Mouse (Mus musculus) olfactory bulb, adult 2 months (tissue): ENCODE results near the gene Cblb. TPM values are rescaled to one million over a fixed set of nuclear protein-coding genes. Genes with fewer than 3 reads are reported as not detected.

ENCODE experiments used
- H3K27ac ChIP-seq: fragments of 200-500 bp; 2 replicates; pipeline ENCODE4 v1.5.1; 2012; ENCODE audit warnings: low read depth, low read length; ENCODE audit not compliant: insufficient read depth
- H3K4me1 ChIP-seq: fragments of 200-500 bp; 2 replicates; pipeline ENCODE4 v1.6.1; 2012; ENCODE audit warnings: low read length; ENCODE audit not compliant: control insufficient read depth, insufficient read depth
- H3K4me3 ChIP-seq: fragments of 200-500 bp; 2 replicates; pipeline ENCODE4 v1.5.1; 2012; ENCODE audit warnings: mild to moderate bottlenecking, low read depth, low read length, moderate library complexity; ENCODE audit not compliant: insufficient read depth
- CTCF ChIP-seq: fragments of 200-500 bp; IDR thresholded peaks from 2 replicates; pipeline ENCODE4 v1.5.1; 2012; ENCODE audit warnings: low read depth, mild to moderate bottlenecking, low read length, moderate library complexity; ENCODE audit not compliant: insufficient read depth
- POLR2A ChIP-seq: fragments of 200-500 bp; IDR thresholded peaks from 2 replicates; pipeline ENCODE4 v1.6.1; 2012; ENCODE audit warnings: mild to moderate bottlenecking, low read depth, low read length, moderate library complexity; ENCODE audit not compliant: insufficient read depth
- WGBS: fragments of 180-500 bp; shearing (Covaris S2); methylation state at CpG from one replicate; pipeline ENCODE4 v1.1.7; 2018; 5-methylcytosine and 5-hydroxymethylcytosine counted together
- polyA plus RNA-seq: library from polyadenylated mRNA; stranded (reverse); fragments of >200 nt; gene quantifications from 2 replicates; pipeline ENCODE4 v1.2.4, GENCODE M21; 2012; ENCODE audit warnings: low replicate concordance; ENCODE audit not compliant: missing spikeins, insufficient read depth, insufficient read length

The Cblb gene
- polyA plus RNA-seq, 1 experiment = not detected

- no peak for TF ChIP-seq POLR2A
- H3K27ac ChIP-seq = no peak overlapping the region
- WGBS = 91% methylated on average over 11 of the region's 11 CpGs
- no peak overlapping the region for H3K4me3 ChIP-seq
- no peaks in the 10 kb centered on the region for H3K4me1 ChIP-seq
These were observed 101.9 kb downstream of the Cblb start for GRCm38 (mm10) chr16:52132808-52133490.

DNA sequence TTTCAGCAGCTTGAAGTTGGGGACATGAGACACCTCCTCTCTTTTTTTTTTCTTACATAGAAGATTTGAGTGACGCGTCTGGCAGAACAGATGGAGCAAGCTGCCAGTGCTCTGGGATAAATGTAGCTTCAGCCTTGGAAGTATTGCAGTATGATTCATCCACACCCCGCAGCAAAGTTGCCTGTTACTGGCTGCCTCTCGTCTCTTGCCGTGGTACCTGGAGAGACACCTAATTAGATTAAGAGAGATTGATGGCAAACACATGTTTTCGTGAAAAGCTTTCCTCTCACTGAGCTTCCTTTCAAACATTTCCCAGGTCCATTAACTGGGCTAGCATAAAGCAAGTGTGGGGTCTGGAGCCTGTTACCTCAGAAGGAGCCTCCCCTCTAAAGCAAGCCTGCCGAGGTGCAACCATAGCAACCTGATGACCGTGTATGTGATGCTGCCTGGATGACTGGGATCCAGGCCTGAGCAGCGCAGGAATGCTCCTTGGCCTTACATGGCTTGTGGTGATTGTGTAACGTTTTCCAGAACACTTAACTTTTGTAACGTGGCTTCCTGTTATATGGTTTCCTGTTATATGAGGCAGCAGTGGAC, 103.7 kb downstream of the Cblb start:
- WGBS = 62% methylated on average over 11 of the region's 11 CpGs
- H3K27ac ChIP-seq = no peak overlapping the region
- TF ChIP-seq CTCF (no peak), POLR2A (no peak)
- no peak overlapping the region for H3K4me3 ChIP-seq
- no peaks in the 10 kb centered on the region for H3K4me1 ChIP-seq

- 89% methylated on average over 9 of the region's 9 CpGs for WGBS
- Histone ChIP-seq H3K4me1 (no peaks in the 10 kb centered on the region), H3K27ac (no peak overlapping the region), H3K4me3 (no peak overlapping the region)
- TF ChIP-seq POLR2A (no peak), CTCF (no peak)
These were observed 104.8 kb downstream of the Cblb start for GRCm38 (mm10) chr16:52135689-52136390.

DNA sequence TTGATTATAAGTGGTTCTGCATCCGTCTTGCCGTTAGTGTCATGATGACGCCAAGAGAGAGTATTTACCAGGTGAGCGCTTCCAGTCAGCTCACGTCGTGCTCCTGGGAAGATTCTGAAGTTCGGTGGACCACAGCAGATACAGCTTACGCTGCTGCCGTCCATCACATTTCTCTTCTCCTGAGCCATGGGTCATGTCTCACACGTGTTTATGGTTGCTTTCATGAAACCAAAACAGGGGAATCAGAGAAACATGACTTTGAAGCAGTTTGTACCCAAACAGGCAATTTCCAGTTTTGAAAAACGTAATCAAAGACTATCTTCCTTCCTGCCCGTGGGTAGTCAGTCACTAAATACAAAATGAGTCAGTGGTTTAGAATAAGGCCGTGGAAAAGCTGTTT, 112.1 kb downstream of the Cblb start:
- Histone ChIP-seq H3K4me3 (no peak overlapping the region), H3K4me1 (no peaks in the 10 kb centered on the region), H3K27ac (no peak overlapping the region)
- WGBS = 92% methylated on average over 13 of the region's 13 CpGs
- TF ChIP-seq POLR2A (no peak), CTCF (no peak)

GRCm38 (mm10) chr16:52143818-52144217, 112.8 kb downstream of the Cblb start:
- WGBS = 98% methylated on average over 3 of the region's 3 CpGs

DNA sequence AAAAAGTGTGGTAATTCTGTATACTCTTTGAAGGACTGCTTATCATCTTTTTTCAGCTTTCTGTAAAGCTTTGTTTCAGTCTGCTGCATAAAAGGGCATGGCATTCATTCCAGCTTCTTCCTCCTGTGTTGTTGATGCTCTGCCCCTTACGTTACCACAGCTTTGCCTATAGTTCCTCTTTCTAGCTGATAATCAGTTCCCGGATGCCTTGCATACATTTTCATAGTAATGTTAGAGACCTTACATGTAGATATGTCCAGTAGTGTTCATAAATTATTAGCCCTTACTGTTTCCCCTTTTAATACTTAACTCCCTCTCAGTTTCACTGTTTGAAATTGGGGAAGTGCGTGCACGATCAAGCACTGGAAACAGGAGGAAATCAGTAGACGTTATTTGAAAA, 113.8 kb downstream of the Cblb start:
- 95% methylated on average over 5 of the region's 5 CpGs for WGBS

More at GRCm38 (mm10) chr16:52143818-52144217, 112.8 kb downstream of the Cblb start:
- no peaks in the 10 kb centered on the region for H3K4me1 ChIP-seq
- H3K27ac ChIP-seq = no peak overlapping the region
- no peak overlapping the region for H3K4me3 ChIP-seq
- no peak for TF ChIP-seq POLR2A
- TF ChIP-seq CTCF = no peak

GRCm38 (mm10) chr16:52145552-52145951, 114.5 kb downstream of the Cblb start:
- TF ChIP-seq CTCF (no peak), POLR2A (no peak)
- 97% methylated on average over 4 of the region's 4 CpGs for WGBS
- H3K4me3 ChIP-seq = no peak overlapping the region
- H3K27ac ChIP-seq = no peak overlapping the region
- no peaks in the 10 kb centered on the region for H3K4me1 ChIP-seq

More for the DNA sequence above, 113.8 kb downstream of the Cblb start:
- no peak overlapping the region for H3K4me3 ChIP-seq
- no peaks in the 10 kb centered on the region for H3K4me1 ChIP-seq
- TF ChIP-seq CTCF (no peak), POLR2A (no peak)
- H3K27ac ChIP-seq = no peak overlapping the region

DNA sequence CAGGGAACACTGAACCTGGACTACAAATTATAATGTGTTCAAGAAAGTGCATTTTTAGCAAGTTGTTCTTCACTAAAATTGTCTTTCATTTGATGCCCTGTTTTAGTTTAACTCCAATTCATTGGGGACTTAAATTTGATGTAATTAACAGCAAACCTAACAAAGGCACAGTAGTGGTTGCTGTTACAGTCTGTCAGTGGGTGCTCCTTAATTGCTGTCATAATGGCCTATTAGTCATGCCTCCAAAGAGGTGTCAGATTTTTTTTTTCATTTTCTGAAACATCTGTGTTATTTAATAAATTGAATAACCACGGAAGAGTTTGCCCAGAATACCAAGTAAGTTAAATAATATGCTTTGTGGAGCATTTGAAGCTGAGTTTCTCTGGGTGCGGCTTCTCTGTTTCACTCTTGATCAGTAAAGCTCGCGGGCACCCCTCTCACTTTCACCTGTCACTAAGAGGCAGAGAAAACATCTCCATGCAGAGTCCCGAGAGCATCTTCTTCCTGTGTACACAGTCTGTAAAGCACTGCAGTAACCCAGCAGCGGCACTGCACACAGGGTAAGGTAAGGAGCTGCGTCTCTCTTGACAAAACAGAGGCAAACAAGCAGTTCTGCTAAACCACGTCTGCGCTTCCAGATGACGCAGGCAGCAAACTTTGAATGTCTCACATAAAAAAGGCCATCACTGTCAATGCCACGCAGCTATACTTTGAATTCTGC, 116.1 kb downstream of the Cblb start:
- H3K27ac ChIP-seq = no peak overlapping the region
- WGBS = 77% methylated on average over 11 of the region's 11 CpGs

More for the DNA sequence above, 116.1 kb downstream of the Cblb start:
- no peaks in the 10 kb centered on the region for H3K4me1 ChIP-seq
- no peak overlapping the region for H3K4me3 ChIP-seq
- TF ChIP-seq POLR2A (no peak), CTCF (no peak)
